Mouse (Mus musculus): ENCODE measurements around the gene Gm21913. TPM values are rescaled to one million over a fixed set of nuclear protein-coding genes. Genes with fewer than 3 reads are reported as not detected.

Gm21913 gene
- not detected for total RNA-seq (2023)

DNA sequence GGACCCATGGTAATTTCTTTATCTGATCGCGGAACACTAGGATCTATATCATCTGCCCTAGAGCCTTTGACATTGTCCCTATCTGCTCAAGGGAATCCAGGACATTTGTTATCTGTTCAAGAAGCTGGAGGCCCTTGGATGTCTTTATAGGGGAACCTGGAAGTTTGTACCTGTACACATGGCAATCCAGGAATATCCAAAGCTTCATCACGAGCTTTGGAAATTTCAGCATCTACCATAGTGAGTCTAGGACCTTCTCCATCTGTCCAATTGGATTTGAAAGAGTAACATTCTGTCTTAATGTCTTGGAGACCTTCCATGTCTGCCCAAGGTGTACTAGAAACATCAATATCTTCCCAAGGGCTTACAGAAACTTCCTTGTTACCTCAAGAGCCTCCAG lies at the start of gene Gm21913:
Gm21913 (plus strand) TSS at position 301 of the 400 bp plus-strand sequence.

Other genes starting within 250 kb of the Gm21913 start
- gene Gm29110, start 153.4 kb upstream of the Gm21913 start, total RNA-seq (2023): not detected

Measured in B cell, adult 67 days (primary cell).